Mouse (Mus musculus): Measurements from ENCODE around the gene Ermp1.

GRCm38 (mm10) chr19:29582439-29582838 lies 65.8 kb downstream of the Ermp1 start:
- TF ChIP-seq CTCF (IDR thresholded peaks at IDR 0.05; ENCODE audit: low read depth) (no peak), EP300 (IDR thresholded peaks at IDR 0.05; ENCODE audit: low read depth) (no peak)

Data from liver, postnatal 0 days (tissue).